In the genomic region with DNA sequence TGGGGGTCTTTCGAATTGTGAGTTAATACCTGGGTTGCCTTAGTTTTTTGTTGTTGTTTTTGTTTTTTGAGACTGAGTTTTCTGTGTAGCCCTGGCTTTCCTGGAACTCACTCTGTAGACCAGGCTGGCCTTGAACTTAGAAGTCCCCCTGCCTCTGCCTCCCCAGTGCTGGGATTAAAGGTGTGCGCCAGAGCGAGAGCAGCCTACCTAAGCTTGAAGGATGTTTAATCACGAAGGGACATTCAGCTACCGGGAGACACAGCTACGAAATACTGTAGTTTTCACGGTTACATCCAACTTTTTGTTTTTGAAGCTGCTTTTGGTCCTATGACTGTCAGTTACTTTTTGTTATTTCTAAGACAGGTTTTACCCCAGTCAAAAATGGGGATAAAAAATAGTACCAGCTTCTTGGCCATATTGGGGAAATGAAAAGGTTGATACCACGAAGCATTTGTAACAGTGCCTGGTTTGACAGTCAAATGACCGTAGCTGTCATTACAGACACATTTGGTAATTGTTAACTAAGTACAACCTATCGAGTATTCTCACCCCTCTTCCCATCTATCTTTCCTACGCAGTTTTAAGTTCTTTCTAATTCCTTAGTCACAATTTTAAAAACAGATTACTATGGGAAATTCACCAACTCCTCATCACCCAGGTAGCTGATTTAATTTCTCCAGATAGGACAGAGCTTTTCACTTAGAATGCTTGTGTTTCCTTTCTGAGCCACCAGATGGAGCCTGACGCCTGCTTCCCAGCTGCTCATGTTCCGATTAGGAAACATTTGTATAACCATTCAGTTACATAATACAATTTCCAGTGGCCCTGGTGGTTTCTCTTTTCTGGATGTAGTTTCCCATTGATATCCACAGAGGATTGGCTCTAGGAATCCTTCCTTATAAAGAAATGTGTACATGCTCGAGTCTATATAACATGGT, we compare ENCODE assay signal across 8 mouse cellular contexts. TPM values are rescaled to one million over a fixed set of nuclear protein-coding genes. Genes with fewer than 3 reads are reported as not detected.
DNase-seq lines count a peak whose midpoint lies in the region; ATAC-seq and TF ChIP-seq lines count a peak whose summit lies in the region.

No protein-coding gene starts in this region.

- H3K79me2 ChIP-seq in CH12.LX (replicated peaks; ENCODE audit: control insufficient read depth, extremely low read depth, insufficient read depth, poor library complexity, severe bottlenecking), result peaks cover 40% of the 10 kb centered on the region
- no peaks in the 10 kb centered on the region; the same call in 1 of the 2 replicates for H3K79me2 ChIP-seq in liver, adult 2 months (ENCODE audit: control insufficient read depth, insufficient read depth, low read length)

- peaks cover 19 to 45% of the 10 kb centered on the region in 2 experiments for H3K36me3 ChIP-seq in CH12.LX (replicated peaks in 1 of 2; ENCODE audit: control insufficient read depth in 1 of 2, insufficient read depth in 1 of 2, low read length in 1 of 2)
- peaks cover 34% of the 10 kb centered on the region for H3K36me3 ChIP-seq in heart, embryonic 14.5 days (ENCODE audit: control insufficient read depth, insufficient read depth, low read length)
- 0 out of 2 replicates have a peak, but pooled peaks cover 13% of the 10 kb centered on the region for H3K36me3 ChIP-seq in kidney, postnatal 0 days (ENCODE audit: insufficient read depth, low read length)
- peaks cover 6% of the 10 kb centered on the region; the same call in 1 of the 2 replicates for H3K36me3 ChIP-seq in liver, adult 2 months (ENCODE audit: control insufficient read depth, insufficient read depth, low read length)
- peaks cover 5% of the 10 kb centered on the region; the same call in 1 of the 2 replicates for H3K36me3 ChIP-seq in stomach, embryonic 15.5 days

- 0 out of 2 replicates have a peak overlapping the region, but pooled peaks have one; percentile 25 for H3K27ac ChIP-seq in CH12.LX (ENCODE audit: insufficient read depth, low read depth)
- no peak overlapping the region for H3K27ac ChIP-seq in brown adipose tissue, adult 24 weeks (replicated peaks; ENCODE audit: low read depth, low read length)
- peak overlapping the region; percentile 77 to 92; a peak in 3 of 4 replicates for H3K27ac ChIP-seq in heart, embryonic 14.5 days (replicated peaks in 1 of 2; ENCODE audit: control insufficient read depth in 1 of 2, insufficient read depth in 1 of 2, low read depth in 2 of 2, low read length in 2 of 2)
- peak overlapping the region; percentile 89 for H3K27ac ChIP-seq in kidney, postnatal 0 days
- H3K27ac ChIP-seq in liver, adult 2 months (replicated peaks; ENCODE audit: insufficient read depth, low read depth, low read length), result peak overlapping the region; percentile 89
- H3K27ac ChIP-seq in stomach, embryonic 15.5 days, result peak overlapping the region; percentile 96

- peak overlapping the region; percentile 82 to 90 (median 84) for H3K4me3 ChIP-seq in CH12.LX (replicated peaks in 1 of 3; ENCODE audit: low read depth in 2 of 3, low read length in 2 of 3, poor library complexity in 1 of 3)
- peak overlapping the region; percentile 96 for H3K4me3 ChIP-seq in brown adipose tissue, adult 24 weeks (ENCODE audit: insufficient read depth, low read depth, low read length)
- H3K4me3 ChIP-seq in heart, embryonic 14.5 days (ENCODE audit: control insufficient read depth in 1 of 2, insufficient read depth in 1 of 2, low read depth in 1 of 2, low read length in 2 of 2), result peak overlapping the region; percentile 78 to 99; a peak in 3 of 4 replicates
- H3K4me3 ChIP-seq in kidney, postnatal 0 days (replicated peaks; ENCODE audit: low read depth, low read length), result peak overlapping the region; percentile 73
- peak overlapping the region; percentile 99 for H3K4me3 ChIP-seq in liver, adult 2 months (ENCODE audit: insufficient read depth, low read depth, low read length)
- peak overlapping the region; percentile 96 for H3K4me3 ChIP-seq in stomach, embryonic 15.5 days (replicated peaks)

- H3K9ac ChIP-seq in CH12.LX (ENCODE audit: insufficient read depth, low read depth), result peak overlapping the region; percentile 88
- H3K9ac ChIP-seq in heart, embryonic 14.5 days (ENCODE audit: low read length), result peak overlapping the region; percentile 87
- peak overlapping the region; percentile 87; the same call in 1 of the 2 replicates for H3K9ac ChIP-seq in kidney, postnatal 0 days (ENCODE audit: low read depth, low read length)
- peak overlapping the region; percentile 49 for H3K9ac ChIP-seq in liver, adult 2 months (ENCODE audit: low read depth, low read length)
- peak overlapping the region; percentile 94; the same call in 1 of the 2 replicates for H3K9ac ChIP-seq in stomach, embryonic 15.5 days

- peak; percentile 83 to 92; a peak in 3 of 4 replicates for TF ChIP-seq CTCF in CH12.LX (conservative IDR thresholded peaks at IDR 0.05 in 1 of 2, IDR thresholded peaks at IDR 0.05 in 1 of 2; ENCODE audit: low read depth in 2 of 2, low read length in 2 of 2)
- peak; percentile 91 for TF ChIP-seq CTCF in kidney, postnatal 0 days (IDR thresholded peaks at IDR 0.05; ENCODE audit: low read depth)
- TF ChIP-seq CTCF in liver, adult 2 months (IDR thresholded peaks at IDR 0.05; ENCODE audit: low read depth, low read length), result peak; percentile 79

- dilution Hi-C loops in CH12.LX (cut with MboI; ENCODE audit: extremely low pct_ligation_motif_present, extremely low pct_unique_long_range_greater_than_20kb, low sequenced_read_pairs), result no loop called here

- TF ChIP-seq RAD21 in CH12.LX (IDR thresholded peaks at IDR 0.05; ENCODE audit: low read depth, low read length), result peak; percentile 87

- DNase-seq in CH12.LX (ENCODE audit: extremely low read depth), result peak; percentile 93
- DNase-seq in kidney, postnatal 0 days (ENCODE audit: low spot score), result peak; percentile 88
- peak; percentile 83 for DNase-seq in liver, adult 2 months (ENCODE audit: extremely low read depth, low read depth, low spot score)

- peaks cover 2 to 29% of the 10 kb centered on the region in 2 experiments; a peak in 2 of 4 replicates for H3K4me1 ChIP-seq in CH12.LX (ENCODE audit: control insufficient read depth in 1 of 2, insufficient read depth in 2 of 2)
- H3K4me1 ChIP-seq in brown adipose tissue, adult 24 weeks (ENCODE audit: control insufficient read depth, insufficient read depth, insufficient read length, low read length), result no peaks in the 10 kb centered on the region; the same call in 1 of the 2 replicates
- H3K4me1 ChIP-seq in heart, embryonic 14.5 days (ENCODE audit: control insufficient read depth in 2 of 2, insufficient read depth in 2 of 2, low read length in 2 of 2), result peaks cover 4 to 16% of the 10 kb centered on the region in 2 experiments
- H3K4me1 ChIP-seq in kidney, postnatal 0 days (replicated peaks; ENCODE audit: insufficient read depth, low read length), result 0 out of 2 replicates have a peak, but pooled peaks cover 5% of the 10 kb centered on the region
- peaks cover 10% of the 10 kb centered on the region for H3K4me1 ChIP-seq in liver, adult 2 months (ENCODE audit: control insufficient read depth, insufficient read depth, low read length)
- 0 out of 2 replicates have a peak, but pooled peaks cover 5% of the 10 kb centered on the region for H3K4me1 ChIP-seq in stomach, embryonic 15.5 days

- in situ Hi-C loops in CH12.LX (cut with MboI; ENCODE audit: low pct_ligation_motif_present, low pct_unique_long_range_greater_than_20kb, low sequenced_read_pairs), result loop anchor here (10.0 kb wide), 1 partner anchor 241 kb away; no protein-coding TSS in a partner anchor

- H3K4me2 ChIP-seq in CH12.LX (ENCODE audit: insufficient read depth, low read depth, poor library complexity, severe bottlenecking), result peak overlapping the region; percentile 91
- peak overlapping the region; percentile 91 for H3K4me2 ChIP-seq in heart, embryonic 14.5 days (ENCODE audit: low read length)
- H3K4me2 ChIP-seq in kidney, postnatal 0 days (ENCODE audit: low read length), result peak overlapping the region; percentile 65
- peak overlapping the region; percentile 74 for H3K4me2 ChIP-seq in stomach, embryonic 15.5 days

- no peaks in the 10 kb centered on the region for H3K27me3 ChIP-seq in CH12.LX (replicated peaks)
- H3K27me3 ChIP-seq in heart, embryonic 14.5 days (ENCODE audit: control insufficient read depth, insufficient read depth, low read length), result no peaks in the 10 kb centered on the region
- H3K27me3 ChIP-seq in kidney, postnatal 0 days (ENCODE audit: insufficient read depth, low read length), result no peaks in the 10 kb centered on the region
- no peaks in the 10 kb centered on the region for H3K27me3 ChIP-seq in liver, adult 2 months (ENCODE audit: control insufficient read depth, insufficient read depth, low read length)
- no peaks in the 10 kb centered on the region for H3K27me3 ChIP-seq in stomach, embryonic 15.5 days (replicated peaks)

- WGBS in heart, embryonic 14.5 days, result 41% methylated on average over 14 of the region's 14 CpGs
- 40% methylated on average over 14 of the region's 14 CpGs for WGBS in kidney, postnatal 0 days
- WGBS in liver, adult 2 months, result 8% methylated on average over 14 of the region's 14 CpGs
- WGBS in stomach, embryonic 15.5 days, result 37% methylated on average over 14 of the region's 14 CpGs

- ATAC-seq in erythroid progenitor cell, adult 5-6 weeks (replicated peaks; ENCODE audit: low FRiP score, poor library complexity, severe bottlenecking), result peak; percentile 63
- no peak for ATAC-seq in heart, embryonic 14.5 days (ENCODE audit: insufficient number of reproducible peaks, insufficient read depth, low FRiP score, low read depth)
- ATAC-seq in kidney, postnatal 0 days (replicated peaks; ENCODE audit: low FRiP score, low read depth), result no peak
- ATAC-seq in monocyte, adult 5-6 weeks (replicated peaks; ENCODE audit: insufficient number of reproducible peaks, low FRiP score, low TSS enrichment, poor library complexity, severe bottlenecking), result peak; percentile 56; the same call in 1 of the 2 replicates
- no peak for ATAC-seq in stomach, embryonic 15.5 days (ENCODE audit: insufficient read depth, low FRiP score, low read depth)

- H3K9me3 ChIP-seq in CH12.LX (replicated peaks; ENCODE audit: low read length), result no peaks in the 10 kb centered on the region
- H3K9me3 ChIP-seq in heart, embryonic 14.5 days (ENCODE audit: control insufficient read depth, low read length), result no peaks in the 10 kb centered on the region
- H3K9me3 ChIP-seq in kidney, postnatal 0 days (replicated peaks; ENCODE audit: low read length), result no peaks in the 10 kb centered on the region
- H3K9me3 ChIP-seq in stomach, embryonic 15.5 days, result no peaks in the 10 kb centered on the region

- TF ChIP-seq EP300 in CH12.LX (IDR thresholded peaks at IDR 0.05; ENCODE audit: low read length), result 0 out of 2 replicates have a peak, but pooled peaks have one; percentile 24

- TF ChIP-seq POLR2A in CH12.LX (IDR thresholded peaks at IDR 0.05; ENCODE audit: low read depth, low read length), result no peak
- TF ChIP-seq POLR2A in liver, adult 2 months (IDR thresholded peaks at IDR 0.05; ENCODE audit: extremely low read depth, insufficient read depth, low read length), result no peak

RNA-seq across cellular contexts. Expression of gene Nepro, which starts 1.5 kb away (rescaled TPM):
- total RNA-seq in CH12.LX (2012; rRNA removed) (14.0 and 17.5 TPM in 2 replicates), CH12.LX (2014; rRNA removed) (35.4 and 42.2 TPM in 2 replicates)
- 34.2 and 34.5 TPM in 2 replicates for polyA plus RNA-seq in CH12.LX (2012; ENCODE audit: insufficient read length, low read depth)
- polyA plus RNA-seq in brown adipose tissue, adult 24 weeks (2012; ENCODE audit: insufficient read depth, insufficient read length, missing spikeins), result 4.0 and 6.1 TPM in 2 replicates
- total RNA-seq in erythroid progenitor cell, adult 5-6 weeks (2015; ENCODE audit: low replicate concordance), result 3.6 and 3.8 TPM in 2 replicates
- total RNA-seq in erythroid progenitor cell, adult 5-6 weeks (2017; ENCODE audit: low replicate concordance), result 2.6 and 3.7 TPM in 2 replicates
- 5.3 and 6.0 TPM in 2 replicates for polyA plus RNA-seq in heart, embryonic 14.5 days (2014; fragmentation: Nextera tagmentation; extraction: Ambion mirVana)
- 5.1 and 5.3 TPM in 2 replicates for polyA plus RNA-seq in kidney, postnatal 0 days (2015; fragmentation: Nextera tagmentation; extraction: Ambion mirVana)
- total RNA-seq in liver, adult 2 months (2014; rRNA removed), result 4.4 and 4.6 TPM in 2 replicates
- polyA plus RNA-seq in liver, adult 2 months (2012; rRNA removed), result 2.1 and 2.4 TPM in 2 replicates
- total RNA-seq in monocyte, adult 5-6 weeks (2017), result 7.9 to 14.6 TPM (median 11.3 TPM) in 3 replicates
- polyA plus RNA-seq in stomach, embryonic 15.5 days (2015; fragmentation: Nextera tagmentation; extraction: Ambion mirVana), result 7.7 and 8.6 TPM in 2 replicates

RNA-seq across cellular contexts. Expression of gene Gtpbp8, which starts 20.6 kb away (rescaled TPM):
- total RNA-seq in CH12.LX (2012; rRNA removed) (19.6 and 20.9 TPM in 2 replicates), CH12.LX (2014; rRNA removed) (38.8 and 44.1 TPM in 2 replicates)
- polyA plus RNA-seq in CH12.LX (2012; ENCODE audit: insufficient read length, low read depth), result 24.2 and 28.1 TPM in 2 replicates
- 33.0 and 34.8 TPM in 2 replicates for polyA plus RNA-seq in brown adipose tissue, adult 24 weeks (2012; ENCODE audit: insufficient read depth, insufficient read length, missing spikeins)
- total RNA-seq in erythroid progenitor cell, adult 5-6 weeks (2015; ENCODE audit: low replicate concordance), result 4.2 and 5.0 TPM in 2 replicates
- total RNA-seq in erythroid progenitor cell, adult 5-6 weeks (2017; ENCODE audit: low replicate concordance), result 3.5 and 5.0 TPM in 2 replicates
- polyA plus RNA-seq in heart, embryonic 14.5 days (2014; fragmentation: Nextera tagmentation; extraction: Ambion mirVana), result 21.1 and 23.7 TPM in 2 replicates
- 30.5 and 30.6 TPM in 2 replicates for polyA plus RNA-seq in kidney, postnatal 0 days (2015; fragmentation: Nextera tagmentation; extraction: Ambion mirVana)
- total RNA-seq in liver, adult 2 months (2014; rRNA removed), result 11.0 and 11.2 TPM in 2 replicates
- 3.7 and 3.8 TPM in 2 replicates for polyA plus RNA-seq in liver, adult 2 months (2012; rRNA removed)
- total RNA-seq in monocyte, adult 5-6 weeks (2017), result 4.6 to 10.2 TPM (median 8.2 TPM) in 3 replicates
- polyA plus RNA-seq in stomach, embryonic 15.5 days (2015; fragmentation: Nextera tagmentation; extraction: Ambion mirVana), result 29.0 and 30.8 TPM in 2 replicates

RNA-seq across cellular contexts. Expression of gene Cd200r1, which starts 40.0 kb away (rescaled TPM):
- 1.2 and 2.2 TPM in 2 replicates for total RNA-seq in CH12.LX (2012; rRNA removed)
- 5.3 and 5.4 TPM in 2 replicates for total RNA-seq in CH12.LX (2014; rRNA removed)
- polyA plus RNA-seq in CH12.LX (2012; ENCODE audit: insufficient read length, low read depth), result 1.3 and 2.5 TPM in 2 replicates
- 0.71 and 0.79 TPM in 2 replicates for polyA plus RNA-seq in brown adipose tissue, adult 24 weeks (2012; ENCODE audit: insufficient read depth, insufficient read length, missing spikeins)
- 10.5 and 15.5 TPM in 2 replicates for total RNA-seq in erythroid progenitor cell, adult 5-6 weeks (2015; ENCODE audit: low replicate concordance)
- total RNA-seq in erythroid progenitor cell, adult 5-6 weeks (2017; ENCODE audit: low replicate concordance), result 5.1 TPM in 1 of 2 replicates, not detected in the other
- 1.9 and 2.0 TPM in 2 replicates for polyA plus RNA-seq in heart, embryonic 14.5 days (2014; fragmentation: Nextera tagmentation; extraction: Ambion mirVana)
- polyA plus RNA-seq in kidney, postnatal 0 days (2015; fragmentation: Nextera tagmentation; extraction: Ambion mirVana), result 0.69 and 0.97 TPM in 2 replicates
- 1.3 and 1.8 TPM in 2 replicates for total RNA-seq in liver, adult 2 months (2014; rRNA removed)
- 0.29 and 0.31 TPM in 2 replicates for polyA plus RNA-seq in liver, adult 2 months (2012; rRNA removed)
- total RNA-seq in monocyte, adult 5-6 weeks (2017), result 2.0 to 11.8 TPM (median 6.8 TPM) in 3 replicates
- polyA plus RNA-seq in stomach, embryonic 15.5 days (2015; fragmentation: Nextera tagmentation; extraction: Ambion mirVana), result 1.3 and 1.7 TPM in 2 replicates

Comparison
In these comparisons a context has a peak if more than half of its experiments do, and no peak if none do; other contexts are left out.
1. ATAC-seq: peak in erythroid progenitor cell, adult 5-6 weeks (single experiment) and monocyte, adult 5-6 weeks (single experiment); none in heart, embryonic 14.5 days (single experiment), kidney, postnatal 0 days (single experiment) and stomach, embryonic 15.5 days (single experiment).
2. Peak in every context shown above with its lines, with median percentiles within 50 percentile points of each other: DNase-seq, H3K4me2 ChIP-seq, H3K4me3 ChIP-seq, H3K9ac ChIP-seq and CTCF ChIP-seq.